Mouse (Mus musculus): Measurements from ENCODE around the gene Chst5. TPM values are rescaled to one million over a fixed set of nuclear protein-coding genes. Genes with fewer than 3 reads are reported as not detected.

Chst5 gene
- polyA plus RNA-seq (2012; rRNA removed) = 0.09 and 0.15 TPM in 2 replicates

GRCm38 (mm10) chr8:111909621-111910450 lies at the start of gene Chst5:
TSS of gene Chst5 (minus strand) at chr8:111910447.
- peaks cover 16% of the 10 kb centered on the region for H3K27me3 ChIP-seq (ENCODE audit: control insufficient read depth, insufficient read depth, low read length)
- H3K4me1 ChIP-seq (ENCODE audit: control insufficient read depth, insufficient read depth, insufficient read length, low read length) = no peaks in the 10 kb centered on the region
- no peak within 1 kb of the TSS for H3K4me3 ChIP-seq (ENCODE audit: low read depth, low read length)
- TF ChIP-seq CTCF (IDR thresholded peaks at IDR 0.05; ENCODE audit: extremely low read depth, insufficient read length, insufficient replicate concordance, low read depth, low read length) = no peak
- WGBS = 10% methylated on average over 47 of the region's 47 CpGs
- no peaks in the 10 kb centered on the region for H3K36me3 ChIP-seq (ENCODE audit: control insufficient read depth, insufficient read depth, low read length)
- no peak within 1 kb of the TSS for H3K27ac ChIP-seq (ENCODE audit: insufficient read depth, low read depth, low read length)

GRCm38 (mm10) chr8:111957231-111957630 lies 47.0 kb upstream of the Chst5 start:
- H3K4me1 ChIP-seq (ENCODE audit: control insufficient read depth, insufficient read depth, insufficient read length, low read length) = 0 out of 2 replicates have a peak, but pooled peaks cover 2% of the 10 kb centered on the region
- TF ChIP-seq POLR2A (IDR thresholded peaks at IDR 0.05; ENCODE audit: low read depth, low read length) (no peak), CTCF (IDR thresholded peaks at IDR 0.05; ENCODE audit: extremely low read depth, insufficient read length, insufficient replicate concordance, low read depth, low read length) (no peak)
- 93% methylated on average over 2 of the region's 2 CpGs for WGBS

GRCm38 (mm10) chr8:111955879-111956278 lies 45.6 kb upstream of the Chst5 start:
- 72% methylated on average over 5 of the region's 5 CpGs for WGBS
- Histone ChIP-seq H3K4me3 (ENCODE audit: low read depth, low read length) (no peak overlapping the region), H3K27ac (ENCODE audit: insufficient read depth, low read depth, low read length) (no peak overlapping the region), H3K27me3 (ENCODE audit: control insufficient read depth, insufficient read depth, low read length) (no peaks in the 10 kb centered on the region), H3K4me1 (ENCODE audit: control insufficient read depth, insufficient read depth, insufficient read length, low read length) (0 out of 2 replicates have a peak, but pooled peaks cover 2% of the 10 kb centered on the region), H3K36me3 (ENCODE audit: control insufficient read depth, insufficient read depth, low read length) (peaks cover 33% of the 10 kb centered on the region)
- TF ChIP-seq CTCF (IDR thresholded peaks at IDR 0.05; ENCODE audit: extremely low read depth, insufficient read length, insufficient replicate concordance, low read depth, low read length) (no peak), POLR2A (IDR thresholded peaks at IDR 0.05; ENCODE audit: low read depth, low read length) (no peak)

More at GRCm38 (mm10) chr8:111957231-111957630, 47.0 kb upstream of the Chst5 start:
- H3K27ac ChIP-seq (ENCODE audit: insufficient read depth, low read depth, low read length) = no peak overlapping the region
- no peaks in the 10 kb centered on the region for H3K27me3 ChIP-seq (ENCODE audit: control insufficient read depth, insufficient read depth, low read length)
- peaks cover 24% of the 10 kb centered on the region for H3K36me3 ChIP-seq (ENCODE audit: control insufficient read depth, insufficient read depth, low read length)
- H3K4me3 ChIP-seq (ENCODE audit: low read depth, low read length) = no peak overlapping the region

- H3K27ac ChIP-seq (ENCODE audit: insufficient read depth, low read depth, low read length) = no peak overlapping the region
- no peaks in the 10 kb centered on the region for H3K27me3 ChIP-seq (ENCODE audit: control insufficient read depth, insufficient read depth, low read length)
- 0 out of 2 replicates have a peak, but pooled peaks cover 2% of the 10 kb centered on the region for H3K4me1 ChIP-seq (ENCODE audit: control insufficient read depth, insufficient read depth, insufficient read length, low read length)
- no peak overlapping the region for H3K4me3 ChIP-seq (ENCODE audit: low read depth, low read length)
- TF ChIP-seq POLR2A (IDR thresholded peaks at IDR 0.05; ENCODE audit: low read depth, low read length) = no peak
- no peak for TF ChIP-seq CTCF (IDR thresholded peaks at IDR 0.05; ENCODE audit: extremely low read depth, insufficient read length, insufficient replicate concordance, low read depth, low read length)
- peaks cover 33% of the 10 kb centered on the region for H3K36me3 ChIP-seq (ENCODE audit: control insufficient read depth, insufficient read depth, low read length)
- WGBS = 45% methylated on average over 4 of the region's 4 CpGs
Measured at GRCm38 (mm10) chr8:111954844-111955594, 44.8 kb upstream of the Chst5 start.

- H3K4me1 ChIP-seq (ENCODE audit: control insufficient read depth, insufficient read depth, insufficient read length, low read length) = 0 out of 2 replicates have a peak, but pooled peaks cover 2% of the 10 kb centered on the region
- H3K27ac ChIP-seq (ENCODE audit: insufficient read depth, low read depth, low read length) = no peak overlapping the region
- TF ChIP-seq POLR2A (IDR thresholded peaks at IDR 0.05; ENCODE audit: low read depth, low read length) (no peak), CTCF (IDR thresholded peaks at IDR 0.05; ENCODE audit: extremely low read depth, insufficient read length, insufficient replicate concordance, low read depth, low read length) (no peak)
- 91% methylated on average over 5 of the region's 5 CpGs for WGBS
- H3K27me3 ChIP-seq (ENCODE audit: control insufficient read depth, insufficient read depth, low read length) = no peaks in the 10 kb centered on the region
- peaks cover 45% of the 10 kb centered on the region for H3K36me3 ChIP-seq (ENCODE audit: control insufficient read depth, insufficient read depth, low read length)
- no peak overlapping the region for H3K4me3 ChIP-seq (ENCODE audit: low read depth, low read length)
Measured at GRCm38 (mm10) chr8:111951936-111952335, 41.7 kb upstream of the Chst5 start.

- Histone ChIP-seq H3K36me3 (ENCODE audit: control insufficient read depth, insufficient read depth, low read length) (peaks cover 44% of the 10 kb centered on the region), H3K4me1 (ENCODE audit: control insufficient read depth, insufficient read depth, insufficient read length, low read length) (0 out of 2 replicates have a peak, but pooled peaks cover 2% of the 10 kb centered on the region), H3K27me3 (ENCODE audit: control insufficient read depth, insufficient read depth, low read length) (no peaks in the 10 kb centered on the region), H3K4me3 (ENCODE audit: low read depth, low read length) (no peak overlapping the region), H3K27ac (ENCODE audit: insufficient read depth, low read depth, low read length) (no peak overlapping the region)
- WGBS = 94% methylated on average over 7 of the region's 7 CpGs
- no peak for TF ChIP-seq POLR2A (IDR thresholded peaks at IDR 0.05; ENCODE audit: low read depth, low read length)
Measured at GRCm38 (mm10) chr8:111951317-111951716, 41.1 kb upstream of the Chst5 start.

- H3K4me1 ChIP-seq (ENCODE audit: control insufficient read depth, insufficient read depth, insufficient read length, low read length) = 0 out of 2 replicates have a peak, but pooled peaks cover 2% of the 10 kb centered on the region
- H3K36me3 ChIP-seq (ENCODE audit: control insufficient read depth, insufficient read depth, low read length) = peaks cover 47% of the 10 kb centered on the region
- H3K4me3 ChIP-seq (ENCODE audit: low read depth, low read length) = no peak overlapping the region
- no peaks in the 10 kb centered on the region for H3K27me3 ChIP-seq (ENCODE audit: control insufficient read depth, insufficient read depth, low read length)
- no peak for TF ChIP-seq POLR2A (IDR thresholded peaks at IDR 0.05; ENCODE audit: low read depth, low read length)
- no peak for TF ChIP-seq CTCF (IDR thresholded peaks at IDR 0.05; ENCODE audit: extremely low read depth, insufficient read length, insufficient replicate concordance, low read depth, low read length)
- WGBS = 83% methylated on average over 3 of the region's 3 CpGs
- H3K27ac ChIP-seq (ENCODE audit: insufficient read depth, low read depth, low read length) = no peak overlapping the region
Measured at GRCm38 (mm10) chr8:111950846-111951245, 40.6 kb upstream of the Chst5 start.
